Mouse (Mus musculus): Measurements from ENCODE around the gene Nudt6. TPM values are rescaled to one million over a fixed set of nuclear protein-coding genes. Genes with fewer than 3 reads are reported as not detected.

The Nudt6 gene
- total RNA-seq, 1 experiment: 3.0 TPM

DNA sequence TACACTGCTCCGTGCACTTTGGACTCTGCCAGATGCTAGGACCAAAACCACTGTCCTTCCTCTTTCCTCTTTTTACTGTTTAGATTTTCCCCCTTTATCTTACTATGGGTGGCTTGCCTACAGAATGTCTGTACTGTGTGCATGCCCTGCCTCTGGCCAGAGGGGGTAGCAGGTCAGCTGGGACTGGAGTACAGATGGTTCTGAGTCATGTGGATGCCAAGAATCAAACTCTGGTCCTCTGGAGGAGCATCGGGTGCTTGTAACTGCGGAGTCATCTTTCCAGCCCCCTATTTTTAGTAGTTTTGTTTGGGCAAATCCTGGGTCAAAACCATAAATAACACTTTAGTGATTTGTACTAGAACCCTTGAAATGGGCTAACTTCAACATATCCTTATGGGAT lies 6.6 kb downstream of the Nudt6 start:
- in situ Hi-C loops (cut with MboI; ENCODE audit: low sequenced_read_pairs in 2 of 2, unreplicated experiment in 2 of 2): loop anchor here in 1 of 2 experiments (5.0 kb wide), 1 partner anchor 76 kb away; no protein-coding TSS in a partner anchor
- H3K9ac ChIP-seq (ENCODE audit: insufficient read depth, low read depth, low read length, poor library complexity, severe bottlenecking): no peak overlapping the region
- TF ChIP-seq HCFC1 (IDR thresholded peaks at IDR 0.05; ENCODE audit: borderline replicate concordance, insufficient read depth, low read length) (no peak), ZC3H11A (IDR thresholded peaks at IDR 0.05; ENCODE audit: borderline replicate concordance, low read depth, low read length) (no peak), MAFK (IDR thresholded peaks at IDR 0.05; ENCODE audit: insufficient read depth, low read depth, low read length) (no peak)

DNA sequence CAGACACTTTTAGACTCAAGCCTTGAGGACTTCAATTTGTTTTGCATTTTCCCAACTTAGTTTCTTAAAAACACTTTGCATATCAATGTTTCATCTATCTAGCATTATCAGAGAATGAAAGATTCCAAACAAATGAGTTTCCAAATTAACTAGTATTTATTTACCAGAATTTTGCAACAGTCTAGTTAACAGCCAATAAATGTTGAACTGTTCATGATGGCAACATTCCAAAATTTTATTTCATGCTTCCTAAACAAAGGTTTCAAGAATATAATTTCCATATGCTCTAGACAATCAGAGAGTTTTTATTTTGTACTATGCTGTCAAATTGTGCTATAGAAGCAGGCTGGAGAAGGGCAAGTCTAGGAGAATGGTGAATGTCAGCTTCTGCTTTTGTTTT lies 12.4 kb downstream of the Nudt6 start:
- H3K9me3 ChIP-seq (ENCODE audit: control insufficient read depth, insufficient read depth, low read depth, low read length): no peaks in the 10 kb centered on the region
- H3K4me3 ChIP-seq (ENCODE audit: insufficient read depth in 1 of 2, low read depth in 1 of 2, low read length in 2 of 2, poor library complexity in 1 of 2, severe bottlenecking in 1 of 2): no peak overlapping the region
- TF ChIP-seq HCFC1 (IDR thresholded peaks at IDR 0.05; ENCODE audit: borderline replicate concordance, insufficient read depth, low read length) (no peak), MAFK (IDR thresholded peaks at IDR 0.05; ENCODE audit: insufficient read depth, low read depth, low read length) (no peak), CHD2 (IDR thresholded peaks at IDR 0.05; ENCODE audit: low read depth, low read length) (no peak), ZC3H11A (IDR thresholded peaks at IDR 0.05; ENCODE audit: borderline replicate concordance, low read depth, low read length) (no peak), ZNF384 (IDR thresholded peaks at IDR 0.05; ENCODE audit: low read depth, low read length) (no peak)
- in situ Hi-C loops (cut with MboI; ENCODE audit: low sequenced_read_pairs in 2 of 2, unreplicated experiment in 2 of 2): no loop called here
- H3K4me1 ChIP-seq (ENCODE audit: control insufficient read depth in 2 of 2, insufficient read depth in 2 of 2, low read length in 2 of 2, poor library complexity in 1 of 2): no peaks in the 10 kb centered on the region
- no peak overlapping the region for H3K27ac ChIP-seq (ENCODE audit: insufficient read depth, low read depth, low read length, poor library complexity, severe bottlenecking)
- no peak overlapping the region for H3K9ac ChIP-seq (ENCODE audit: insufficient read depth, low read depth, low read length, poor library complexity, severe bottlenecking)
- H3K36me3 ChIP-seq (ENCODE audit: control insufficient read depth, insufficient read depth, low read length, poor library complexity, severe bottlenecking): no peaks in the 10 kb centered on the region
- DNase-seq (ENCODE audit: low read depth, low spot score): no peak

More for the DNA sequence above, 6.6 kb downstream of the Nudt6 start:
- no peak for DNase-seq (ENCODE audit: low read depth, low spot score)
- Histone ChIP-seq H3K27ac (ENCODE audit: insufficient read depth, low read depth, low read length, poor library complexity, severe bottlenecking) (no peak overlapping the region), H3K36me3 (ENCODE audit: control insufficient read depth, insufficient read depth, low read length, poor library complexity, severe bottlenecking) (no peaks in the 10 kb centered on the region), H3K9me3 (ENCODE audit: control insufficient read depth, insufficient read depth, low read depth, low read length) (no peaks in the 10 kb centered on the region), H3K4me1 (ENCODE audit: control insufficient read depth in 2 of 2, insufficient read depth in 2 of 2, low read length in 2 of 2, poor library complexity in 1 of 2) (peaks cover 0 to under 1% of the 10 kb centered on the region in 2 experiments; a peak in 2 of 4 replicates), H3K4me3 (ENCODE audit: insufficient read depth in 1 of 2, low read depth in 1 of 2, low read length in 2 of 2, poor library complexity in 1 of 2, severe bottlenecking in 1 of 2) (no peak overlapping the region)

GRCm38 (mm10) chr3:37401729-37402610 lies 18.0 kb downstream of the Nudt6 start:
- TF ChIP-seq ZC3H11A (IDR thresholded peaks at IDR 0.05; ENCODE audit: borderline replicate concordance, low read depth, low read length) (no peak), ZNF384 (IDR thresholded peaks at IDR 0.05; ENCODE audit: low read depth, low read length) (no peak), CHD2 (IDR thresholded peaks at IDR 0.05; ENCODE audit: low read depth, low read length) (no peak)
- H3K9ac ChIP-seq (ENCODE audit: insufficient read depth, low read depth, low read length, poor library complexity, severe bottlenecking): no peak overlapping the region
- no peak for DNase-seq (ENCODE audit: low read depth, low spot score)
- in situ Hi-C loops (cut with MboI; ENCODE audit: low sequenced_read_pairs in 2 of 2, unreplicated experiment in 2 of 2): no loop called here
- no peaks in the 10 kb centered on the region for H3K9me3 ChIP-seq (ENCODE audit: control insufficient read depth, insufficient read depth, low read depth, low read length)
- H3K36me3 ChIP-seq (ENCODE audit: control insufficient read depth, insufficient read depth, low read length, poor library complexity, severe bottlenecking): no peaks in the 10 kb centered on the region
- H3K4me1 ChIP-seq (ENCODE audit: control insufficient read depth in 2 of 2, insufficient read depth in 2 of 2, low read length in 2 of 2, poor library complexity in 1 of 2): no peaks in the 10 kb centered on the region
- no peak overlapping the region for H3K27ac ChIP-seq (ENCODE audit: insufficient read depth, low read depth, low read length, poor library complexity, severe bottlenecking)
- H3K4me3 ChIP-seq (ENCODE audit: insufficient read depth in 1 of 2, low read depth in 1 of 2, low read length in 2 of 2, poor library complexity in 1 of 2, severe bottlenecking in 1 of 2): no peak overlapping the region

DNA sequence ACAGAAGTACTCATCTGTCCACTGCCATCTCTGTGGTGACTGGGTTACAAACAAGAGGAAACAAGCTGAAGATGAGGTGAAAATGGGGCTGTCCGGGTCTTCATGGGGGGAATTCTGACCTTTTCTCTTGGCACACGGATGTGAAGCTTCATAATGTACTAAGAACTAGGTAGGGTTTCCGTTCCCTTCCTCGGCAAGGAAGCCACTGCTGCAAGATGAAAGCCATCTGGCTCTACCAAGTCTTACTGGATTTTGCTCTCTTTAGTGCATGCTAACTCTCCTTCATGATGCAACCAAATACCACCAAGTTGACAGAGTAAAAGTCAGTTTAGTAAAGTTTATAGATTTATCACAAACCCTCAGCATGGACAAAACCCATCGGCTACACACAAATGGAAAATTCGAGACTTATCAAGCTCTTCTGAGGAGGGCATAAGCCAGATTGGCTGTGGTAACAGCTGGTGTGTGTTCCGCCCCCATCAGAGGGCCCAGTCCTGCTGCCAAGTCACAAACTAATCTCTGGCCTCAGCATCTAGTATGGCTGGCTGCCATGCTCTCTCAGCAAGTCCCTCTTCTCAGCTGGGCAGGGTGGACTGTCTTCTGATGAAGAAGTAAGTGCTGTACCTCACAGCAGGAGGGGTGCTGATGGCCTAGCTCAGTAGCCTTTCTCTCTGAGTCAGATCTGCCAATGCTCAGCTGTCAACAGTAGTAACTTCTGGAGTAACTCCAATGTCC lies 21.2 kb downstream of the Nudt6 start:
- no peak for DNase-seq (ENCODE audit: low read depth, low spot score)
- in situ Hi-C loops (cut with MboI; ENCODE audit: low sequenced_read_pairs in 2 of 2, unreplicated experiment in 2 of 2): no loop called here
- no peak for TF ChIP-seq ZNF384 (IDR thresholded peaks at IDR 0.05; ENCODE audit: low read depth, low read length)
- no peak for TF ChIP-seq HCFC1 (IDR thresholded peaks at IDR 0.05; ENCODE audit: borderline replicate concordance, insufficient read depth, low read length)
- TF ChIP-seq MAFK (IDR thresholded peaks at IDR 0.05; ENCODE audit: insufficient read depth, low read depth, low read length): no peak
- TF ChIP-seq ZC3H11A (IDR thresholded peaks at IDR 0.05; ENCODE audit: borderline replicate concordance, low read depth, low read length): no peak
- TF ChIP-seq CHD2 (IDR thresholded peaks at IDR 0.05; ENCODE audit: low read depth, low read length): no peak

More for the DNA sequence above, 21.2 kb downstream of the Nudt6 start:
- no peak overlapping the region for H3K9ac ChIP-seq (ENCODE audit: insufficient read depth, low read depth, low read length, poor library complexity, severe bottlenecking)
- H3K9me3 ChIP-seq (ENCODE audit: control insufficient read depth, insufficient read depth, low read depth, low read length): no peaks in the 10 kb centered on the region
- no peak overlapping the region for H3K27ac ChIP-seq (ENCODE audit: insufficient read depth, low read depth, low read length, poor library complexity, severe bottlenecking)
- no peaks in the 10 kb centered on the region for H3K36me3 ChIP-seq (ENCODE audit: control insufficient read depth, insufficient read depth, low read length, poor library complexity, severe bottlenecking)
- H3K4me1 ChIP-seq (ENCODE audit: control insufficient read depth in 2 of 2, insufficient read depth in 2 of 2, low read length in 2 of 2, poor library complexity in 1 of 2): no peaks in the 10 kb centered on the region
- H3K4me3 ChIP-seq (ENCODE audit: insufficient read depth in 1 of 2, low read depth in 1 of 2, low read length in 2 of 2, poor library complexity in 1 of 2, severe bottlenecking in 1 of 2): no peak overlapping the region
